Mouse (Mus musculus) midbrain, postnatal 0 days (tissue): ENCODE measurements at regions not wholly inside any gene's neighbourhood (a gene's known extent, or its start where the extent isn't known, plus 50 kb on each side); places are given as distances from the start of the nearest gene placed in this dataset.

ENCODE experiments used
- ATAC-seq: fragments of 200-750 bp; cut with Nextera tagmentation; 2 replicates; pipeline ENCODE4 v1.8.0; 2017; ENCODE audit warnings: moderate number of reproducible peaks, mild to moderate bottlenecking, moderate TSS enrichment, moderate library complexity; ENCODE audit not compliant: low FRiP score
- DNase-seq: peaks from one replicate; pipeline ENCODE4 v3.0.0-alpha.2; 2015; ENCODE audit warnings: low spot score
- H3K27ac ChIP-seq: fragments of 300-500 bp; sonication (generic); 2 replicates; pipeline ENCODE4 v1.5.1; 2014; ENCODE audit warnings: low read depth, mild to moderate bottlenecking, low read length, mixed read lengths
- H3K27me3 ChIP-seq: fragments of 300-500 bp; sonication (generic); 2 replicates; pipeline ENCODE4 v1.6.1; 2014; ENCODE audit warnings: low read length, control low read depth, mixed read lengths; ENCODE audit not compliant: insufficient read depth
- H3K36me3 ChIP-seq: fragments of 300-500 bp; sonication (generic); 2 replicates; pipeline ENCODE4 v1.6.1; 2014; ENCODE audit warnings: low read length, control low read depth, mixed read lengths; ENCODE audit not compliant: insufficient read depth
- H3K4me1 ChIP-seq: fragments of 300-500 bp; sonication (generic); 2 replicates; pipeline ENCODE4 v1.6.1; 2014; ENCODE audit warnings: mild to moderate bottlenecking, control low read depth, antibody characterized with exemption, low read length, mixed read lengths; ENCODE audit not compliant: insufficient read depth
- H3K4me2 ChIP-seq: fragments of 300-500 bp; sonication (generic); 2 replicates; pipeline ENCODE4 v1.6.1; 2014; ENCODE audit warnings: low read depth, mild to moderate bottlenecking, low read length, mixed read lengths; ENCODE audit not compliant: poor library complexity, severe bottlenecking
- H3K4me3 ChIP-seq: fragments of 300-500 bp; sonication (generic); 2 replicates; pipeline ENCODE4 v1.5.1; 2014; ENCODE audit warnings: low read depth, mild to moderate bottlenecking, low read length, moderate library complexity
- H3K9ac ChIP-seq: fragments of 300-500 bp; sonication (generic); replicated peaks from 2 replicates; pipeline ENCODE4 v1.6.1; 2014; ENCODE audit warnings: mild to moderate bottlenecking, low read length, moderate library complexity, mixed read lengths; ENCODE audit not compliant: poor library complexity, severe bottlenecking
- H3K9me3 ChIP-seq: fragments of 300-500 bp; sonication (generic); 2 replicates; pipeline ENCODE4 v1.6.1; 2016; ENCODE audit warnings: low read length, control low read depth
- CTCF ChIP-seq: IDR thresholded peaks from 2 replicates; pipeline ENCODE4 v1.5.1; 2016; ENCODE audit warnings: antibody characterized with exemption, mild to moderate bottlenecking
- WGBS: fragments of 180-500 bp; shearing (Covaris S2); extraction: QIAGEN DNeasy Blood & Tissue Kit; methylation state at CpG from one replicate; pipeline ENCODE4 v1.1.7; 2014; 5-methylcytosine and 5-hydroxymethylcytosine counted together

- TF ChIP-seq CTCF, result no peak
- H3K36me3 ChIP-seq, result no peaks in the 10 kb centered on the region
- peaks cover 10% of the 10 kb centered on the region for H3K4me1 ChIP-seq
- no peaks in the 10 kb centered on the region for H3K9me3 ChIP-seq
- no peaks in the 10 kb centered on the region for H3K27me3 ChIP-seq
- DNase-seq (peak; percentile 10), ATAC-seq (no peak)
- H3K27ac ChIP-seq, result peak overlapping the region; percentile 75
- no peak overlapping the region for H3K9ac ChIP-seq
- no peak overlapping the region for H3K4me3 ChIP-seq
- WGBS, result 14% methylated on average over 14 of the region's 14 CpGs
- peak overlapping the region; percentile 15; the same call in 1 of the 2 replicates for H3K4me2 ChIP-seq
Measured at GRCm38 (mm10) chr3:130962151-130962633, 148.1 kb upstream of the Lef1 start.

- no peaks in the 10 kb centered on the region for H3K9me3 ChIP-seq
- ATAC-seq, result no peak
- peak overlapping the region; percentile 75 for H3K27ac ChIP-seq
Measured at GRCm38 (mm10) chr3:130961704-130962103, 148.6 kb upstream of the Lef1 start.

GRCm38 (mm10) chr3:130955958-130956357 is 154.3 kb upstream of the Lef1 start:
- H3K4me2 ChIP-seq, result no peak overlapping the region
- no peak overlapping the region for H3K4me3 ChIP-seq
- H3K9me3 ChIP-seq, result no peaks in the 10 kb centered on the region
- H3K27ac ChIP-seq, result no peak overlapping the region
- DNase-seq (peak; percentile 38), ATAC-seq (no peak)
- WGBS, result 72% methylated on average over 4 of the region's 4 CpGs
- H3K9ac ChIP-seq, result no peak overlapping the region
- TF ChIP-seq CTCF, result no peak
- H3K4me1 ChIP-seq, result no peaks in the 10 kb centered on the region
- H3K36me3 ChIP-seq, result no peaks in the 10 kb centered on the region
- no peaks in the 10 kb centered on the region for H3K27me3 ChIP-seq

More at GRCm38 (mm10) chr3:130961704-130962103, 148.6 kb upstream of the Lef1 start:
- H3K27me3 ChIP-seq, result no peaks in the 10 kb centered on the region
- WGBS, result 19% methylated on average over 6 of the region's 6 CpGs
- H3K4me3 ChIP-seq, result no peak overlapping the region
- no peak overlapping the region for H3K4me2 ChIP-seq
- DNase-seq, result no peak
- peaks cover 10% of the 10 kb centered on the region for H3K4me1 ChIP-seq
- no peak for TF ChIP-seq CTCF
- H3K36me3 ChIP-seq, result no peaks in the 10 kb centered on the region
- no peak overlapping the region for H3K9ac ChIP-seq

- no peak for DNase-seq
- no peaks in the 10 kb centered on the region for H3K27me3 ChIP-seq
- 76% methylated on average over 2 of the region's 2 CpGs for WGBS
- peaks cover 4% of the 10 kb centered on the region; the same call in 1 of the 2 replicates for H3K4me1 ChIP-seq
- no peak overlapping the region for H3K27ac ChIP-seq
- no peak for ATAC-seq
- H3K9ac ChIP-seq, result no peak overlapping the region
- no peaks in the 10 kb centered on the region for H3K36me3 ChIP-seq
- H3K4me3 ChIP-seq, result no peak overlapping the region
- no peaks in the 10 kb centered on the region for H3K9me3 ChIP-seq
- no peak for TF ChIP-seq CTCF
- H3K4me2 ChIP-seq, result no peak overlapping the region
Measured at GRCm38 (mm10) chr3:130951381-130951780, 158.9 kb upstream of the Lef1 start.

GRCm38 (mm10) chr3:130950872-130951271 is 159.4 kb upstream of the Lef1 start:
- no peaks in the 10 kb centered on the region for H3K9me3 ChIP-seq
- no peaks in the 10 kb centered on the region for H3K27me3 ChIP-seq
- DNase-seq (no peak), ATAC-seq (no peak)
- no peaks in the 10 kb centered on the region for H3K36me3 ChIP-seq
- H3K27ac ChIP-seq, result no peak overlapping the region
- 88% methylated on average over 6 of the region's 6 CpGs for WGBS
- peaks cover 4% of the 10 kb centered on the region; the same call in 1 of the 2 replicates for H3K4me1 ChIP-seq
- no peak overlapping the region for H3K4me3 ChIP-seq
- no peak overlapping the region for H3K9ac ChIP-seq
- TF ChIP-seq CTCF, result no peak
- H3K4me2 ChIP-seq, result no peak overlapping the region

- Histone ChIP-seq H3K27ac (no peak overlapping the region), H3K36me3 (no peaks in the 10 kb centered on the region), H3K4me3 (no peak overlapping the region), H3K4me2 (no peak overlapping the region), H3K27me3 (no peaks in the 10 kb centered on the region), H3K4me1 (peaks cover 6% of the 10 kb centered on the region; the same call in 1 of the 2 replicates), H3K9me3 (no peaks in the 10 kb centered on the region), H3K9ac (no peak overlapping the region)
- ATAC-seq (no peak), DNase-seq (no peak)
- WGBS, result 92% methylated on average over 4 of the region's 5 CpGs
- TF ChIP-seq CTCF, result no peak
Measured at GRCm38 (mm10) chr3:130947880-130948279, 162.4 kb upstream of the Lef1 start.
